Mouse (Mus musculus) retina, postnatal 7 days (tissue): ENCODE results near the gene 4933409G03Rik.
A peak's percentile ranks its signal among the peaks of the same experiment; 100 is the strongest.
"Not testable (repeated sequence)": the region's sequence is repeated elsewhere in the genome, so short reads cannot be mapped to it uniquely, and the experiment has no call there.

ENCODE experiments used
- DNase-seq: peaks from one replicate; pipeline ENCODE4 v3.0.0-alpha.2; 2012; ENCODE audit warnings: low read depth, low spot score

4933409G03Rik gene

DNA sequence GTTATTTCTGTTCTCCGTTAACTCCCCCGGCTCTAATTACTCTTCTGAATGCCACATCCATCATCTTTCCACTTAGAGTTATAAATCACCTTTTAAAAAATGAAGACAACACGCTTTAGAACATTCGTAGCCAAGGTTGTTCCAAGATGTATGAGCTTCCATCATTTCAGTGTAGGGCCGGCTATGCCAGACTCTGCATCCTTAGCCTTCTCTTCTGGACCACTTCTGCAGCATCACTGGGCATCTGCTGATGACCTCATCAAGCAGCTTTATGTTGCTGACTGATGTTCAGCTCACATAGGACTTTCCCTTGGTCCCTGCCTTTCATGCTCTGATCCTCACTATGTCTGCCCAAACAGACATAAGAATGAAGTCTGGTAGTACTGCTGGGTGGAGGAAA is at the start of gene 4933409G03Rik:
Gene 4933409G03Rik (plus strand): TSS at position 301 of the 400 bp plus-strand sequence.
- DNase-seq = no peak

DNA sequence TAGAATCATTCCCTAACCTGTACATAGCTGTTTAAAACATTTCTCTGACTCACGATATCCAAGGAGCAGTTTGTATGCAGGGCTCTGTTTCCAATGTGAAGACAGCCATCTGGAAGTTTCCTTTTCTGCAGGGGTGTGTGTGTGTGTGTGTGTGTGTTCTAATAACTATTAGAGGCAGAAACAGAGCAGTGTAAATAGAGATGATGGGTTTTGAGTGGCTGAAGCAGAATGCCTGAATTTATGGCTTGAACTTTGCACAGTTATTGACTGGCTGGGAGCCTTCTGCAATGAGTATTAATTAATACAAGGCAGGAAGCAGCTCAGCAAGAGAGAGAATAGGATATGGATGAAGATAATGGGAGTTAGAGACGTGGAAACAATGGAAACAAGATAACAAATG is 38.0 kb upstream of the 4933409G03Rik start:
- no peak for DNase-seq

DNA sequence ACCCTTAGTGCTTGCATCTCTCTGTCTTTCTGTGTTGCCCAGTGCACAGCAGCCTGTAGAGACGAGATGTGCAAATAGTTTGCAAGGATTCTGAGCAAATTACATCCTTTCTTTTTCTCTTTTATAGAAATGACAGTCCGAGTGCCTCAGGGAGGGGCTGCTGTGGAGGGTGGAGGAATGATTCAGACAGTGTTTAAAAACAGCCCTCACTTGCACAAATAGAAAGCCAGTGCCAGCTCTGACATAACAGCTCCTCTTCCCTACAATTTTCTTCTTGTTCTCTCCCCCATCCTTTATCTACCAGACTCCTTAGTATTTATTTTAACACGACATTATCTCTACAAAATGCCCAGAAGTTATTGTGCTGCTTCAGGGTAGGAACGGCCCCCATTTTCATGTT is 21.4 kb upstream of the 4933409G03Rik start:
- DNase-seq = no peak

DNA sequence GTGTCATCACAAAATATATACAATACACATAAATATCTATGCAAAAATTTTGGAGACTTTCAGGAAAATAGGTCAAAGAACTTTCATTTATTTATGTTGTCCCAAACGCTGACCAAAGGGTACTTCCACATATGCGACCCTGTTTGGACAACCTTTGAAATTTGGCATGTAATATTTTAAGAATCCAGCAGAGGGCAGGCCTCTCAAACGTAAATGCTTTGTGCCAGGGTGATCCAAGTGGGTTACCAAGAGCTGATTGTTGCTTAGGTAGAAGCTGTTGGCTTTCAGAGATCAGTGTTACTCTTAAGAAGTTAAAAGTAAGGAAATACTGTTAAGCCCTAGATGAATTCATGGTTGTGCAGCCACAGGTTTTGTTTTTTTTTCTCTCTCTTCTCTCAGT is 18.9 kb upstream of the 4933409G03Rik start:
- DNase-seq = peak; percentile 21

DNA sequence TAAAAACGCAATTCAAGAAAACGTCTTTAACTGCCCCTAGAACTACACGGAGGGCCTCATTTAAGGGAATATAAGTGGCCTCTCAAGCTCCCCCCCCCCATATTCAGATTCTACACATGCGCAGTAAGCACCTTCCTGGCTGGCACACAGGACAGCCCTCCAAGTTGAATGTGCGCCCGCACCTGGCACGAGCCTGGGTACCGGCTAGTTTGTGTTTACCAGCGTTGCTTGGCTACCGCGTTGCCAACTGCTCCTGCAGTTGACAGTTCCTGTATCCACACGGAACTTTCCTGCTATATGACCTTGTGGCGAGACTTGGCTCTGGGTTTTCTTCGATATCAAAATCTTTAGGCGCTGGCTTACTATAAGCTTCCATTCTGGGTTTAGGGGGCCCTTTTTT is 13.9 kb upstream of the 4933409G03Rik start:
- no peak for DNase-seq

DNA sequence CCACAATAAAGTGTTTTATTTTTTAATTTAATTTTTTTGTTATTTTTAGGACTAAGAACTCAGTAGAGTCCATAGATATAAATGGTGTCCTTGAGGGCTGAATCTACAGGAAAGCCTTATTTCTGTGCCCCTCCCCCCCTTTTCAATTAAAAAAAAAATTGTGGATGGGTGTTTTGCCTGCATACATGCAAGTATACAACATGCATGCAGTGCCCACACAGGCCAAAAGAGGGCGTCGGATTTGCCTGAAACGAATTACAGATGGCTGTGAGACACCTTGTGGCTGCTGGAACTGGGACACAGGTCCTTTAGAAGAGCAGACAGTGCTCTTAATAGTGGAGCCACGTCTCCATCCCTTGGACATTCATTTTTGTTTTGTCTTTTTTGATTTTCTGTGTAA is 9.9 kb upstream of the 4933409G03Rik start:
- DNase-seq = peak; percentile 3

DNA sequence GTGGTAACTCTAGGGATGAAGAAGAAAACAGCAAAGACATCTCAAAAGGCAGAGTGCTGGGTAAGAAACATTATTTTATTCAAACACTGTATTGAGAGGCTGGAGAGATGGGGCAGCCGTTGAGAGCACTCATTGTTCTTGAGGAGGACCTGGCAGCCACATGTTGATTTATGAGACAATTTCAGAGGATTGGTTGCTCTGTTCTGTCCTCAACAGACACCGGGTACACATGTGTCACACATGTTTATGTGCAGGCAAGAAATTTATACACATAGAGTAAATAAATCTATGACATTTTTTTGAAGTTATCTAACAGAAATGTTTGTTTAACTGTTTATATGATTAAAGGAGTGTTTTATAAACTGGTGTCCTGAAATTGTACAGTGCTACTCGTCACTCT is 10.6 kb downstream of the 4933409G03Rik start:
- DNase-seq = no peak

DNA sequence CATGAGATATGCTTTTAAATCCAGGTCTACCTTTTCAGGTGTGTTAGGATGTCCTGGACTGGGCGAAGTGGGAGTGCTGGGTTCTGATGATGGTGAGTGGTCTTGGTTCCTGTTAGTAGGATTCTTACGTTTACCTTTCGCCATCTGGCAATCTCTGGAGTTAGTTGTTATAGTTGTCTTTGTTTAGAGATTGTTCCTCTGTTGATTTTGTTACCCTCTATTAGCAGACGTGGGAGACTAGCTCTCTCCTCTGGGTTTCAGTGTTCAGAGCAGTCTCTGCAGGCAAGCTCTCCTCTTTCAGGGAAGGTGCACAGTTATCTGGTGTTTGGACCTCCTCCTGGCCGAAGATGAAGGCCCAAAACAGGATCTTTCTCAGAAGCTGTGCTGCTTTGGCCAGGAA is 74.0 kb downstream of the 4933409G03Rik start, which contains the start of gene 4932414N04Rik:
Gene 4932414N04Rik (plus strand): TSS at position 301 of the 400 bp plus-strand sequence.
- DNase-seq = not testable (repeated sequence)
